Mouse (Mus musculus) midbrain, embryonic 11.5 days (tissue): Measurements from ENCODE around the gene Qrich2. TPM values are rescaled to one million over a fixed set of nuclear protein-coding genes. Genes with fewer than 3 reads are reported as not detected.

Experiments
- ATAC-seq: fragments of 200-750 bp; cut with Nextera tagmentation; 2 replicates; pipeline ENCODE4 v1.8.0; 2017; ENCODE audit warnings: moderate TSS enrichment, moderate library complexity; ENCODE audit not compliant: low FRiP score
- DNase-seq: peaks from one replicate; pipeline ENCODE4 v3.0.0; 2015; ENCODE audit warnings: low spot score; ENCODE audit errors: missing footprints
- H3K27ac ChIP-seq: fragments of 300-500 bp; sonication (generic); 2 replicates; pipeline ENCODE4 v1.5.1; 2014; ENCODE audit warnings: low read depth, low read length
- H3K27me3 ChIP-seq: fragments of 300-500 bp; sonication (generic); 2 replicates; pipeline ENCODE4 v1.6.1; 2014; ENCODE audit warnings: mild to moderate bottlenecking, low read length, moderate library complexity, mixed read lengths; ENCODE audit not compliant: control insufficient read depth, insufficient read depth
- H3K36me3 ChIP-seq: fragments of 300-500 bp; sonication (generic); 2 replicates; pipeline ENCODE4 v1.6.1; 2014; ENCODE audit warnings: mild to moderate bottlenecking, low read length, moderate library complexity, mixed read lengths; ENCODE audit not compliant: control insufficient read depth, insufficient read depth
- H3K4me1 ChIP-seq: fragments of 300-500 bp; sonication (generic); 2 replicates; pipeline ENCODE4 v1.6.1; 2014; ENCODE audit warnings: low read length; ENCODE audit not compliant: control insufficient read depth, insufficient read depth
- H3K4me2 ChIP-seq: fragments of 300-500 bp; sonication (generic); 2 replicates; pipeline ENCODE4 v1.6.1; 2014; ENCODE audit warnings: mild to moderate bottlenecking, moderate library complexity
- H3K4me3 ChIP-seq: fragments of 300-500 bp; sonication (generic); 2 replicates; pipeline ENCODE4 v1.5.1; 2014; ENCODE audit warnings: low read depth, low read length
- H3K9ac ChIP-seq: fragments of 300-500 bp; sonication (generic); 2 replicates; pipeline ENCODE4 v1.6.1; 2014; ENCODE audit warnings: low read length
- H3K9me3 ChIP-seq: fragments of 300-500 bp; sonication (generic); 2 replicates; pipeline ENCODE4 v1.6.1; 2016; ENCODE audit warnings: low read length; ENCODE audit not compliant: control insufficient read depth
- WGBS: fragments of 180-500 bp; shearing (Covaris S2); extraction: QIAGEN DNeasy Blood & Tissue Kit; methylation state at CpG from one replicate; pipeline ENCODE4 v1.1.7; 2014; 5-methylcytosine and 5-hydroxymethylcytosine counted together
- polyA plus RNA-seq: library from polyadenylated mRNA; unstranded; fragments of >200 nt; fragmentation: Nextera tagmentation; extraction: Ambion mirVana; gene quantifications from 2 replicates; pipeline ENCODE4 v1.2.1, GENCODE M21; 2014

Gene Qrich2
- polyA plus RNA-seq, 1 experiment from 2014 or later, result 0.08 TPM

DNA sequence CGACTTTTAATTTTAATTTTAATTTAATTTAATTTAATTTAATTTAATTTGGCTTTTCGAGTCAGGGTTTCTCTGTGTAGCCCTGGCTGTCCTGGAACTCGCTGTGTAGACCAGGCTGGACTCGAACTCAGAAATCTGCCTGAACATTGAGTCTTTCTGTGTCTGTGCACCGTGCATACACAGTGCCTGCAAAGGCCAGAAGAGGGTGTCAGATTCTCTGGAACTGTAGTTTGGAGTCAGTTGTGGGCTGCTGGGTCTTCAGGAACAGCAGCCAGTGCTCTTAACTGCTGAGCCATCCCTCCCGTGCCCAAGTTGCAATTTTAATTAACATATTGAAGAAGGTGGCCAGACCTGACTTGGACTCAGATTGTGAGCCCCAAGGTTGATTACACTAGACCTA lies 25.3 kb upstream of the Qrich2 start:
- no peaks in the 10 kb centered on the region for H3K27me3 ChIP-seq
- H3K4me3 ChIP-seq, result no peak overlapping the region
- no peak overlapping the region for H3K27ac ChIP-seq
- no peak overlapping the region for H3K9ac ChIP-seq
- ATAC-seq (no peak), DNase-seq (no peak)
- 0 out of 2 replicates have a peak, but pooled peaks cover 4% of the 10 kb centered on the region for H3K36me3 ChIP-seq
- 69% methylated on average over 6 of the region's 6 CpGs for WGBS
- no peaks in the 10 kb centered on the region for H3K9me3 ChIP-seq
- no peak overlapping the region for H3K4me2 ChIP-seq
- H3K4me1 ChIP-seq, result peaks cover 6% of the 10 kb centered on the region

DNA sequence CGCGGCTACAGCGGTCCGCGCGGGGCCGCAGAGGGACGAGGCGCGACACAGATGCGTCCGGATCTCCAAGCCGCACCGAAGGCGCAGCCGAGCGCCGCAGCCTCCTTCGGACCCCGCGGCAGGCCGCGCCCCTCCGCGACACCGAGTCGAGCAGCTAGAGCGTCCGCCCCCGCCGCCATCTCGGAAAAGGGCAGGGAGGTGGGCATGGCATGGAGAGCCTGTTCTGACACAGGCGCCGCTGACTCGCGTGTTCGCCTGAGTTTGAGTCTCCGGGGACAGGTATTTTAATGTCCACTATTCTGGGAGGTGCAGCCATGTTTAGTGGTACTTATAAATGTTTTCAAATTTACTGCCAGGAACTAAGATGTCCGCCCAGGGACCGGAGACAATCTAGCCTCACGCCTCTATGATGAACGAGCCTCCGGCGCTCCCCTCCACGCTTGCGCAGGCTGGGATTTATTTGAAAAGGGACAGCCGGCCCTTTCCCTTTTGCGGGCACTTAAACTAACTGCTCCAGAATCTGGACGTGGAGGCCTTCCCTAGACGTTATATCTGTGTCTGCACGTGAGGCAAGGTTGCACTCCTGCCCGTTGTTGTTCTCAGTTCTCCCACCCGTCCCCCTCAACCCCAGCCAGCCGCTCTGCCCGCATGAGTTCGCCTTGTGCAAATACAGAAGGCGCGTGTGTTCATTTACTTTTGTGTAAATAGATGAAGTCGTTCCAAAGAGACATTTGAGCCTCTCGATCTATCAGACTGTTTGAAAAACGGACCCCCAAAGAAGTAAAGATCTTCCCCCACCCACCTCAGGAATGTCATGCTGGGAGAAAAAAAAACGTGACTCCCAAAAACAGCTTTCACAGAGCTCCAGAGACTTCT lies 24.4 kb upstream of the Qrich2 start:
- peak overlapping the region; percentile 95 for H3K4me3 ChIP-seq
- no peaks in the 10 kb centered on the region for H3K27me3 ChIP-seq
- peak overlapping the region; percentile 57 for H3K4me2 ChIP-seq
- under 1% methylated on average over 62 of the region's 62 CpGs for WGBS
- peak; percentile 99 for DNase-seq
- H3K9ac ChIP-seq, result peak overlapping the region; percentile 95
- ATAC-seq, result peak; percentile 91
- H3K27ac ChIP-seq, result peak overlapping the region; percentile 81
- peaks cover 6% of the 10 kb centered on the region for H3K4me1 ChIP-seq
- no peaks in the 10 kb centered on the region for H3K9me3 ChIP-seq
- H3K36me3 ChIP-seq, result peaks cover 7% of the 10 kb centered on the region; the same call in 1 of the 2 replicates

DNA sequence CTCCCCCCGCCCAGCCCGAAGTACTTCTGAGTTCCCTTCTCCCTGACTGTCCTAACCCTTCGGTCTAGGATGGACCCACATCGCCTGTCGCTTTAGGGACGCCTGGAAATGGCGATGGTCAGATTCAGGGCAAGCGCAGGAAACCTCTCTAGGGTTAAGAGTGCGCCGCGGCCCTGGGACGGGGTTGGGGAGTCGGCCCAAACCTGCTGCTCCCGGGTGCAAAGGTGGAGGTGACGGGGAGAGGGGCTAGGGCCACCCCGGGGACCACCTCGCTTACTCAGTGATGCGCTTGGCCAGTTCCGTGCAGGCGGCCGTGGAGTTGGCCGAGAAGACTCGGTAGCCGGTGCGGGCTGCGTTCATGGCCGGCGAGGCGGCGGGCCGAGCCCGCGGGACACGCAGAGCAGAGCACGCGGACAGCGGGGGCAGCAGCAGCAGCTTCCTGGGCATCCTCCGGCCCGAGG lies 23.8 kb upstream of the Qrich2 start:
- under 1% methylated on average over 39 of the region's 39 CpGs for WGBS
- Histone ChIP-seq H3K27ac (peak overlapping the region; percentile 81), H3K9ac (peak overlapping the region; percentile 95), H3K4me2 (peak overlapping the region; percentile 57), H3K27me3 (no peaks in the 10 kb centered on the region), H3K36me3 (peaks cover 14% of the 10 kb centered on the region), H3K4me3 (peak overlapping the region; percentile 95), H3K9me3 (no peaks in the 10 kb centered on the region), H3K4me1 (peaks cover 6% of the 10 kb centered on the region)
- ATAC-seq, result peak; percentile 75
- DNase-seq, result peak; percentile 97

DNA sequence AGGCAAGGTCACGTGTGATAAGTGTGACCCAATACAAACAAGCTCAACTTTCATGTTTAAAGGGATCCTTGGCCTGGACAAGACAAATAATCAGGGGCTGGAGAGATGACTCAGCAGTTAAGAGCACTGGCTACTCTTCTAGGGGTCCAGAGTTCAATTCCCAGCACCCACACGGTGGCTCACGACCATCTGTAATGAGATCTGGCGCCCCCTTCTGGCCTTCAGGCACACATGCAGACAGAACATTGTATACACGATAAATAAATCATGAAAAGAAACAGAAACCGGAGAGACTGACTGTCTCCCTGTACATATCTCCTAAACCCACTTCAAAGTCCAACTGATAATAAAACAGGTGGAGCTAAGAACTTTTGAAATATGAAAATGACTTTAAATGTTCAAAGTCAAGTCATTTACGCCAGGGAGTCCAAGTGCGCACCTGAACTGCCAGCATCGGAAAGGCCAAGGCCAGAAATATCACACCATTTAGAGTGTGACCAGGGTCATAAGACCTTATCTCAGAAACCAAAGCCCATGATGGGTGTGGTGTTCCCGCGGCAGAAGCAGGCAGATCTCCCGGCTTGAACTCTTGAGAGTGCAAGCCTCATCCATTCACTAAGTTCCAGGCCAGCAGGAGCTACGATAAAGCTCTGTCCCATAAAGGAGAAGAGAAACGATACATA lies 22.8 kb upstream of the Qrich2 start:
- no peak for DNase-seq
- 76% methylated on average over 14 of the region's 14 CpGs for WGBS
- Histone ChIP-seq H3K4me2 (peak overlapping the region; percentile 57), H3K4me3 (peak overlapping the region; percentile 95), H3K4me1 (peaks cover 6% of the 10 kb centered on the region), H3K27ac (no peak overlapping the region), H3K9me3 (no peaks in the 10 kb centered on the region), H3K36me3 (peaks cover 18% of the 10 kb centered on the region), H3K27me3 (no peaks in the 10 kb centered on the region), H3K9ac (peak overlapping the region; percentile 95)
- no peak for ATAC-seq

DNA sequence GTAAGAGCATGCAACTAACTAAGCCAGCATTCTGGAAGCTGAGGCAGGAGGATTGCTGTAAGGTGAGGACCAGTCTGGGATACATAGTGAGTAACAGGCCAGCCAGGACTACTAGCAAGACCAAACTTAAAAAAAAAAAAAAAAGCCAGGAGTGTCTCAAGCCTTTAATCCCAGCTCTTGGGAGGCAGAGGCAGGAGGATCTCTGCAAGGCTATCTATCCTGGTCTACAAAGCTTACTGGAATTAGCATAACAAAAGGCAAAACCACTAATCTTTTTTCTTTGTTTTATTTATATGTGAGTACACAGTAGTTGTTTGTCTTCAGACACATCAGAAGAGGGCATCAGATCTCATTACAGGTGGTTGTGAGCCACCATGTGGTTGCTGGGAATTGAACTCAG lies 22.2 kb upstream of the Qrich2 start:
- no peak overlapping the region for H3K9ac ChIP-seq
- H3K36me3 ChIP-seq, result peaks cover 18% of the 10 kb centered on the region
- no peak overlapping the region for H3K4me3 ChIP-seq
- ATAC-seq (no peak), DNase-seq (peak; percentile 33)
- peaks cover 6% of the 10 kb centered on the region for H3K4me1 ChIP-seq
- no peaks in the 10 kb centered on the region for H3K9me3 ChIP-seq
- no peak overlapping the region for H3K27ac ChIP-seq
- H3K27me3 ChIP-seq, result no peaks in the 10 kb centered on the region
- no peak overlapping the region for H3K4me2 ChIP-seq

DNA sequence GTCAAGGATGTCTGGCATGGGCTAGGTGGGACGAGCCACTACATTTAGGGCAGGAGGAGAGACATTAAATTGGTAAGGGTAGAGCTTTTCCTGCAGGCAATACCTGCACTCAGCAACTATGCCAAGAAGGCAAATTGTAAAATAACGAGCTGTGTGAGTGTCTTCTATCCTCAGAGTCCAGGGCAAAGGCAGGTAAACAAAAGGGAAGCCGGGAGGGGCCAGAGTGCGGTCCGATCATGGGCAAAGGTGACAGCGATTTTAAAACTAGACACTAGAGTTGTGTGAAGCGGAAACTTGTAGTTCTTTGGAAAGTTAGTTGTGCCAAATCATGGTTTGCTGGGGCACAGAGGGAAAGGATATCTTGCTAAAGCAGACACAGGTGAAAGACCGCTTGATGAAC lies 18.2 kb upstream of the Qrich2 start:
- H3K36me3 ChIP-seq, result peaks cover 35% of the 10 kb centered on the region
- ATAC-seq, result no peak

DNA sequence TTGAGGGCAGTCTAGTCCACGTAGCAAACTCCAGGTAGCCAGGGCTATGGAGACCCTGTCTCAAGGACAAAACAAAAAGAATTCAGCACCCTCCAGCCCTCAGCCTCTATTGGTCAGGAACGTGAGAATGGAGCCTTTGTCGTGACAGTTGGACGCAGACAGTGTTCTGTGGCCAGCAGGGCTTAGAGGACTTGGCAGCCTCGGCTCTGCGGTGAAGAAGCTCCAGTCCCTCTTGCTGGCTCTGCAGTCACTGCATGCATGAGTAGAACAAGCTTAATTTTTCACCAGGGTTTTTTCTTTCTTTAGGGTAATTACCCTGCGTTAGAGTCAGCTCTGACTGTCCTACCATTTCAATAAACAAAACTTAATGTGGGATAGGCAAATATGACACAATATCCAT lies 15.7 kb upstream of the Qrich2 start:
- H3K9me3 ChIP-seq, result no peaks in the 10 kb centered on the region
- peaks cover 34% of the 10 kb centered on the region for H3K36me3 ChIP-seq
- 88% methylated on average over 7 of the region's 7 CpGs for WGBS
- H3K9ac ChIP-seq, result no peak overlapping the region
- no peaks in the 10 kb centered on the region for H3K4me1 ChIP-seq
- ATAC-seq, result no peak
- DNase-seq, result peak; percentile 54
- H3K4me2 ChIP-seq, result no peak overlapping the region
- no peaks in the 10 kb centered on the region for H3K27me3 ChIP-seq
- no peak overlapping the region for H3K27ac ChIP-seq
- H3K4me3 ChIP-seq, result no peak overlapping the region

More for the DNA sequence above, 18.2 kb upstream of the Qrich2 start:
- H3K9ac ChIP-seq, result no peak overlapping the region
- no peaks in the 10 kb centered on the region for H3K27me3 ChIP-seq
- peaks cover 2% of the 10 kb centered on the region; the same call in 1 of the 2 replicates for H3K4me1 ChIP-seq
- H3K4me2 ChIP-seq, result no peak overlapping the region
- H3K4me3 ChIP-seq, result no peak overlapping the region
- no peak overlapping the region for H3K27ac ChIP-seq
- WGBS, result 95% methylated on average over 8 of the region's 8 CpGs
- H3K9me3 ChIP-seq, result no peaks in the 10 kb centered on the region
- no peak for DNase-seq

DNA sequence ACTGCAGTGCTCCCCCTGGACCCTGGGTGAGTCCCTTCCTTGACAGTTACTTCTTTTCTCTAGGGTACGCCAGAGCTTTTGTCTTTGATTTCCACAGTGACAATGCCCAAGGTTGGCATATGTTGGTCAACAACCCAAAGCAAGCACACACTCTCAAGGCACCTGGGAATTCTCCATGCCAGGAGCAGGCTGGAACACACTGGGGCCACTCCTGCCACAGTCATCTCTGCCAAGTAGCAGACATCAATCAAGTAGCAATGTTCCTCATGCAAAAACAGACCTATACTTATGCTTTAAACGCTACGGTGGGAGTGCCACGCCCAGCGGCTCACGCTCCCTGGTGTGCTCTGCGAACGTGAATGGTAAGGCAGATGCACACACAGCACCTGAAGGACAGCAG lies 14.9 kb upstream of the Qrich2 start:
- no peaks in the 10 kb centered on the region for H3K9me3 ChIP-seq
- 97% methylated on average over 8 of the region's 8 CpGs for WGBS
- ATAC-seq, result no peak
- H3K4me3 ChIP-seq, result no peak overlapping the region
- no peaks in the 10 kb centered on the region for H3K27me3 ChIP-seq
- no peak for DNase-seq
- H3K4me1 ChIP-seq, result no peaks in the 10 kb centered on the region
- H3K27ac ChIP-seq, result no peak overlapping the region
- H3K9ac ChIP-seq, result no peak overlapping the region
- H3K4me2 ChIP-seq, result no peak overlapping the region
- peaks cover 35% of the 10 kb centered on the region for H3K36me3 ChIP-seq

DNA sequence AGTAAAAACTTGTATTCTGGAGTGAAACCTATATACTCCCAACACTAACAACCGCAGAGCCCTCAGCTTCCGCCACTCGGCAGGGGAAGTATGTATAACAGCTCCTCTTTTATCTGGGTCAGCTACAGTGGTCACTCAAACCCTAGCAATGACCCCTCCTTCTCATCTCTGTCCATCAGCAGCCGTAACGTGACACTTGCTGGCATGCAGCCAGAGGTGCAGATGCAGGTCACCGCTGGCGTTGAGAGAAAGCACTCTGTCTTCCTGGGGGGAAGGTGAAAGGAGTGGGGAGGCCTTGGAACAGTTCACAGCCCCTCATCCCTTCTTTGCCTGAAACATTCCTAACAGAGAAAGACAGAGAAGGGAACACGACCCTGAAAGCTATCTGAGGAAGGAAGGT lies 13.8 kb upstream of the Qrich2 start:
- Histone ChIP-seq H3K4me3 (no peak overlapping the region), H3K36me3 (peaks cover 26% of the 10 kb centered on the region), H3K9ac (no peak overlapping the region), H3K27me3 (no peaks in the 10 kb centered on the region), H3K9me3 (no peaks in the 10 kb centered on the region), H3K4me1 (no peaks in the 10 kb centered on the region), H3K27ac (no peak overlapping the region), H3K4me2 (no peak overlapping the region)
- DNase-seq, result no peak
- ATAC-seq, result no peak
- WGBS, result 70% methylated on average over 8 of the region's 8 CpGs
